Mouse (Mus musculus) kidney, postnatal 36 days (tissue): Measurements from ENCODE around the gene Bmp8a.
"Not testable (repeated sequence)": the region's sequence is repeated elsewhere in the genome, so short reads cannot be mapped to it uniquely, and the experiment has no call there.

Source experiments
- DNase-seq, 2 experiments: peaks; one replicate each; pipeline ENCODE4 v3.0.0; 2021 to 2022; ENCODE audit warnings: mixed read lengths in 2 of 2

The Bmp8a gene

DNA sequence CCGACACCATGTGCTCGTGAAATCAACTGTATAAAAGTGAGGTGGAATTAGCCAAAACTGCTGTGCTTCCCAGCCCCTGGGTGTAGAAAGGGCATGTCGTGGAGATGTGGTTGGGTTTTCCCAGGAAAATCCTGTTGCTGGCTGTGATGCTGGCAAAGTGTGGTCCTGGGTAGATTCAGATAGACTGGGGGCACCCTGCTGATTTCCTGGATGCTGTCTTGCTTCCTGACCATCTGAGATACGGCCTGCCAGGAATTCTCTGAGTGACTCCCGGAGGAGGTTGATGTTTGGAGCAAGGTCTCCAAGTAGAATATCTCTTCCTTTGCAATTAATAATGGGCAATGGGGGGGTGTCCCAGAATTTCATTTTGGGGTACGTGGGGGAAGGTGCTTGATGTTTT lies 14.1 kb downstream of the Bmp8a start:
- DNase-seq: no peak

DNA sequence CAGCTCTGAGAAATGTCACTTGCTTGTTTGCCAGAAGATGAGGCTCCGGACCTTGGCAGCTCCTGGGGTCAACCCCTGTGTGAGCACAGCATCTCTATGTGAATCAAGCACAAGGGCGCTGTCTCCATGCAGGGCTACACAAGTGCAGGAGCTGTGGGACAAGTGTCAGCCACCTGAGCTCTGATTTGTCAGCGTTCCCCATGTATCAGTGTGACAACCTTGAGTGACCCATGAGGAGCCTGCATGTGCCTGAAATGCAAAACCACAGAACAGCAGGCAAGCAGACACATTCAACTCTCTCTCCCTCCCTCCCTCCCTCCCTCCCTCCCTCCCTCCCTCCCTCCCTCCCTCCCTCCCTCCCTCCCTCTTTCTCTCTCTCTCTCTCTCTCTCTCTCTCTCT lies 15.4 kb downstream of the Bmp8a start:
- no peak for DNase-seq

GRCm38 (mm10) chr4:123326087-123326486 lies 17.0 kb downstream of the Bmp8a start:
- DNase-seq: no peak

DNA sequence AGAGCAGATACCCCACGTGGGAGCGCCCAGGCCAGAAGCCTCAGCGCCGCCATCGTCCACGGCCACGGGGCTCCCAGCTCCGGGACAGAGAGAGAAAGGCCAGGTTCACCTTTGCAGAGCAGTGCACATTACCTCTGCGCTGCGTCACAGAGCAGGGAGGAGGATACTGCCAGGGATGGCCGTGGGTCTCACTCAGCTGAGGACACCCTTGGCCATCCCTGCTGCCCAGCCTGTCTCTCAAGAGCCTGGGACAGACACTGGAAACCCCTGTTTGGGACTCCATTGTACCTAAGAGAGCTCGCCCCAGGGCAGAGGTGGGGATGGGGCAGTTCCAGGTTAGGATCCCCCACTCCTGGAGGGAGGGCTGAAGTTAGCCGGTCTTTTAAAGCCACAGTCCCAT lies 19.5 kb downstream of the Bmp8a start, which contains the start of gene Oxct2a:
TSS of gene Oxct2a (minus strand) at position 101 of the 400 bp plus-strand sequence.
- no peak for DNase-seq

- peak in 1 of 2 experiments; percentile 34 for DNase-seq
These were observed 20.1 kb downstream of the Bmp8a start for GRCm38 (mm10) chr4:123322910-123323309.

- DNase-seq: no peak
These were observed 28.6 kb downstream of the Bmp8a start for GRCm38 (mm10) chr4:123314497-123314896.

GRCm38 (mm10) chr4:123313010-123313409 lies 30.0 kb downstream of the Bmp8a start:
- DNase-seq: no peak

- DNase-seq: no peak
These were observed 31.2 kb downstream of the Bmp8a start for GRCm38 (mm10) chr4:123311845-123312244.

GRCm38 (mm10) chr4:123308292-123308691 lies 34.8 kb downstream of the Bmp8a start:
- no peak for DNase-seq

- no peak for DNase-seq
These were observed 36.1 kb downstream of the Bmp8a start for GRCm38 (mm10) chr4:123306999-123307398.

- DNase-seq: peak; percentile 23 to 51
These were observed 37.3 kb downstream of the Bmp8a start for GRCm38 (mm10) chr4:123305789-123306188.

- DNase-seq: peak; percentile 79 to 82
These were observed 43.9 kb downstream of the Bmp8a start for GRCm38 (mm10) chr4:123298980-123299670.

- DNase-seq: peak in 1 of 2 experiments; percentile 47
These were observed 44.8 kb downstream of the Bmp8a start for GRCm38 (mm10) chr4:123298226-123298625.

DNA sequence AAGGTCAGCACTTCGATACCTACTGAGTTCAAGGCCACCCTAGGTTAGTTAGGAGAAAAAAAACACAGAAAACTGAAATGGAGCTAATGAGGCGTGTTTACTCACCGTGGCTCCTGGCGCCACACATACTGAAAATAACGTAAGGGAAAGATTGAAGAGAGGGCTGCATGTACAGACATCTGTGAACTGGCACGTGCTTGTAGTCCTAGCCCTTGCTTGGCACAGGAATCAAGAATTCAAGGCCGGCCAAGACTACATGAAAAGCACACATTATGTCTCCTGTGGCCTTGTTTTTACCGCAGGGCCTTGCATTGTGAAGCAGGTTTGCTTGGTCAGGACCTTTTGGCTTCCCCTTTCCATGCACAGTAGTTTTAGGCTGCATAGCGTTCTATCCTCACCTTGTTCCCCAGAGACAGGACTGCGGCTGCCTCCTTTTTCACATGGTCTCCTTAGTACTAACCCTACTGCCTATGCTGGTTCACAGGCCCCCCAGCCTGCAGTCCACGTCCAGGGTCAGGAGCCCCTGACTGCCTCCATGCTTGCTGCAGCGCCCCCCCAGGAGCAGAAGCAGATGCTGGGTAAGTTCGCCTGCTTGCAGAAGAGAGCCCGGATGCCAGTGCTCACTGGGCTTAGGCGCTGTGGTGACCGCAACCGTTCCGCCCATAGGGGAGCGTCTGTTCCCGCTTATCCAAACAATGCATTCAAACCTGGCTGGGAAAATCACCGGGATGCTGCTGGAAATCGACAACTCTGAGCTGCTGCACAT lies 45.7 kb downstream of the Bmp8a start:
- no peak for DNase-seq

DNA sequence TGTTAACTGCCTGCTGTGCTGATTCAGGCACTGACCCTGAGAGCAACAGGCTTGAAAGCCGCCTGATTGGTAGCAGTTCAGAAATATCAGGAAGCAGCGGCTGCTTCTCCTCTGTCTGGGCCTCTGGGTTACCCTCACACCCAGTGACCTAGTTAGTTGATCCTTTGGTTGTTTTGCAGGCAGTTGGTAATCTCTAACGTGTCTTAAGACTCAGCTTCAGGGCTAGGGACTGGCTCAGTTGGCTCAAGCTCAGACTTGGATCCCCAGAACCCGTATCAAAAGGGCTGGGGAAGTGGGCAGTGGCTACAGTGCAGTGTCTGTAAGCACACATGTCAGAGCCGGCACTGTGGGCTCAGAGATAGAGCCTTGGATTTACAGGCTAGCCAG lies 46.9 kb downstream of the Bmp8a start:
- no peak for DNase-seq

DNA sequence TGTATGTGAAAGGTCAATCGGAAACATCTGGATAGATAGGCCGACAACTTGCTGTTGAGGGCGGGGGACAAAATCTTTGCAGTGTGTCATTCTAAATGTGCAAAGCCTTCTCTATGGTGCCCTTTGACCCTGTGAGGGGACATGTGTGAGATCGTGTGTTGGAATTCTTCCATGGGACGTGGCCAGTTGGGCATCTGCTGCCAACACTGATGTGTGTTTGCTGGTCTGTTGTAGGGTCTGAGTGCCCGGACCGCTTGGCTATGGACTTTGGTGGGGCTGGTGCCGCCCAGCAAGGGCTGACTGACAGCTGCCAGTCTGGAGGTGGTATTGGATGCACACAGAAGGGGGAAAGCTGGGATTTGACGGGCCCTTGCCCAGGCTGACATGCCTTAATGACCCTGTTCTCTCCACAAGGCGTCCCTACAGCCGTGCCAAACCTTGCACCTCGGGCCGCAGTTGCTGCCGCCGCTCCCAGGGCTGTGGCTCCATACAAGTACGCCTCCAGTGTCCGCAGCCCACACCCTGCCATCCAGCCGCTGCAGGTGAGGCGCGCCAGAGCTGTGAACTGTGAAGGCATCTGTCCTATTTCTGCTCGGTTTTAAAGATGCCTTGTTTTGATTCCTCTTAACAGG lies 47.4 kb downstream of the Bmp8a start:
- no peak for DNase-seq

DNA sequence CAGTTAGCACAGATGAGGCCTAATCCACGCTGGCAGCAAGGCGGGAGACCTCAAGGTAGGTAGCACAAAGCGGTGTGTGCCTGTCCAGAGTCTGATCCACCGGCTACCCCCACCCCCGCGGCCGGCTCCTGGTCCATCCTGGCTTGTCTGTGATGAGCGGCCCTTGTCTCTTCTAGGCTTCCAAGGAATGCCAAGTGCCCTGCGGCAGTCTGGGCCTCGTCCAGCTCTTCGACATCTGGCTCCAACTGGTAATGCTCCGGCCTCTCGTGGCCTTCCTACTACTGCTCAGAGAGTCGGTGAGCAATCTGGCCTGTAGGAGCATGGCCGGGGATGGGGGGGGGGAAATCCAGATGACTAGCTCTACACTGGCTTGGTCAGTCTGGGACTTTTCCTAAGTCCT lies 48.0 kb downstream of the Bmp8a start:
- not testable (repeated sequence) for DNase-seq

GRCm38 (mm10) chr4:123293661-123294443 lies 49.2 kb downstream of the Bmp8a start:
- no peak for DNase-seq

DNA sequence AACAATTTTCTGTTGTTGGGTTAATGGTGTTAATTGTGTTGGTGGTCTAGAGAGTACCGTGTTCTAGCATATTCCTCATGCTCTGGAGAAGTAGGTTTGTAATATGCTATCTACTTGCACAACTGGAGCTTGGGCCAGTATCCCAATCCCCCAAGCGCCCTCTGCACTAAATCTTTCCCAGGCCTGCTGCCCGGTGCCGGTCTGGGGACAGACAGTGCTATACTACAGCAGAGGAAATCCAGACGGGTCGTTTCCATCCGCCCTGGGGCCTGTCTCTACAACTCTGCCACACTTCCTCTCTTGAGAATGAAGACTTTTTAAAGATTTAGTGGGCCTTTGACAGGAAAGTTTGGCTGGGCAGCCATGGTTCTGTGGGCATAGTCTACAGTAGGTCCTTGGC lies 50.1 kb downstream of the Bmp8a start:
- DNase-seq: peak; percentile 27 to 34

DNA sequence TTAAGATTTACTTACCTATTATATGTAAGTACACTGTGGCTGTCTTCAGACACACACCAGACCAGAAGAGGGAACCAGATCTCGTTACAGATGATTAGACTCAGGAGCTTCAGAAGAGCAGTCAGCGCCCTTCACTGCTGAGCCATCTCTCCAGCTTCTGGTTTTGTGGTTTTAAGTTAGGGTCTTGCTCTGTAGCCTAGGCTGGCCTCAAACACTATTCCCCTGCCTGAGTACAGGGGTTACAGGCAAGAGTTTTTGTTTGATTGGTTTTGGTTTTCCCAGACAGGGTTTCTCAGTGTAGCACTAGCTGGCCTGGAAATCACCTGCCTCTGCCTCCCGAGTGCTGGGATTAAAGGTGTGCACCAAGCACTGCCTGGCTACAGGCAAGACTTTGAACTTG lies 50.7 kb downstream of the Bmp8a start:
- no peak for DNase-seq

GRCm38 (mm10) chr4:123289038-123289437 lies 54.0 kb downstream of the Bmp8a start:
- DNase-seq: no peak

GRCm38 (mm10) chr4:123286790-123287189 lies 56.3 kb downstream of the Bmp8a start:
- DNase-seq: no peak
